Mouse (Mus musculus) stomach, embryonic 15.5 days (tissue): ENCODE results near the gene Pde4d. TPM values are rescaled to one million over a fixed set of nuclear protein-coding genes. Genes with fewer than 3 reads are reported as not detected.

Experiments
- ATAC-seq: fragments of 200-750 bp; cut with Nextera tagmentation; 2 replicates; pipeline ENCODE4 v1.8.0; 2017; ENCODE audit warnings: low read depth, moderate number of reproducible peaks, moderate TSS enrichment; ENCODE audit not compliant: insufficient read depth, low FRiP score
- H3K27ac ChIP-seq: fragments of 300-500 bp; sonication (generic); 2 replicates; pipeline ENCODE4 v1.5.1; 2015; ENCODE audit warnings: mild to moderate bottlenecking, inconsistent platforms
- H3K27me3 ChIP-seq: fragments of 300-500 bp; sonication (generic); replicated peaks from 2 replicates; pipeline ENCODE4 v1.6.1; 2015; ENCODE audit warnings: inconsistent platforms
- H3K36me3 ChIP-seq: fragments of 300-500 bp; sonication (generic); 2 replicates; pipeline ENCODE4 v1.6.1; 2015; ENCODE audit warnings: inconsistent platforms
- H3K4me1 ChIP-seq: fragments of 300-500 bp; sonication (generic); 2 replicates; pipeline ENCODE4 v1.6.1; 2015; ENCODE audit warnings: inconsistent platforms
- H3K4me2 ChIP-seq: fragments of 300-500 bp; sonication (generic); 2 replicates; pipeline ENCODE4 v1.6.1; 2015; ENCODE audit warnings: mild to moderate bottlenecking, inconsistent platforms
- H3K4me3 ChIP-seq: fragments of 300-500 bp; sonication (generic); replicated peaks from 2 replicates; pipeline ENCODE4 v1.5.1; 2015; ENCODE audit warnings: inconsistent platforms
- H3K9ac ChIP-seq: fragments of 300-500 bp; sonication (generic); 2 replicates; pipeline ENCODE4 v1.6.1; 2015; ENCODE audit warnings: inconsistent platforms
- H3K9me3 ChIP-seq: fragments of 300-500 bp; sonication (generic); 2 replicates; pipeline ENCODE4 v1.6.1; 2016; ENCODE audit warnings: inconsistent platforms
- WGBS: fragments of 180-500 bp; shearing (Covaris S2); methylation state at CpG from one replicate; pipeline ENCODE4 v1.1.7; 2015; 5-methylcytosine and 5-hydroxymethylcytosine counted together
- polyA plus RNA-seq: library from polyadenylated mRNA; unstranded; fragments of >200 nt; fragmentation: Nextera tagmentation; extraction: Ambion mirVana; gene quantifications from 2 replicates; pipeline ENCODE4 v1.2.1, GENCODE M21; 2015

The Pde4d gene
- polyA plus RNA-seq, 1 experiment from 2014 or later = 22.8 TPM

DNA sequence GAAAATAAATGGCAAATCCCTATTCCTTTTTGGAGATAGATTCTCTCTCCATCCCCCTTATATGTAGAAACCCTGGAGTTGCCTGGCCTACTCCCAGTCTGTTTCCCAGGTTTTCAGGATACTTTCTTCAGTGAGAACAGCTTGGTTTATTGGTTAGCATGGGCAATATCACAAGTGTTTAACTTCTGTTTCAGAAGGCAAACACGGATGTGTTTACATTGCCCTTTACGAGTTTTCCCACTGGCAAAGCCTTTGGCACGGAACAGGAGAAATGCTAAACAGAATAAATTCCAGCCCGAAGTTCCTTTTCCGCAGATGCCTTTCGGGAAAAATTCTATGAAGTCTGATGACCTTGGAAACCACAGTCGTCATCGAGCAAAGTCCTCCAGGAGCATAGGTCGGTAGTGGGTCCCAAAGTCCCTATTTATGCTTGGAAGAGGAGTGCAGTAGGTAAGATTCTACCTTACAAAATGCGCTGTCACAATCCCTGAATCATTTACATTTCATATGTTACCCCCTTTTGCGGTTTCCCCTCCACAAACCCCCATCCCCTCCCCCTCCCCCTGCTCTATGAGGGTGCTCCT, 1.3 kb upstream of the Pde4d start:
- no peaks in the 10 kb centered on the region for H3K4me1 ChIP-seq
- H3K36me3 ChIP-seq = no peaks in the 10 kb centered on the region
- no peaks in the 10 kb centered on the region for H3K9me3 ChIP-seq
- H3K27ac ChIP-seq = peak overlapping the region; percentile 23; the same call in 1 of the 2 replicates
- H3K4me3 ChIP-seq = no peak overlapping the region
- no peaks in the 10 kb centered on the region for H3K27me3 ChIP-seq
- WGBS = 45% methylated on average over 11 of the region's 11 CpGs
- ATAC-seq = peak; percentile 50; the same call in 1 of the 2 replicates
- H3K4me2 ChIP-seq = no peak overlapping the region
- H3K9ac ChIP-seq = no peak overlapping the region

DNA sequence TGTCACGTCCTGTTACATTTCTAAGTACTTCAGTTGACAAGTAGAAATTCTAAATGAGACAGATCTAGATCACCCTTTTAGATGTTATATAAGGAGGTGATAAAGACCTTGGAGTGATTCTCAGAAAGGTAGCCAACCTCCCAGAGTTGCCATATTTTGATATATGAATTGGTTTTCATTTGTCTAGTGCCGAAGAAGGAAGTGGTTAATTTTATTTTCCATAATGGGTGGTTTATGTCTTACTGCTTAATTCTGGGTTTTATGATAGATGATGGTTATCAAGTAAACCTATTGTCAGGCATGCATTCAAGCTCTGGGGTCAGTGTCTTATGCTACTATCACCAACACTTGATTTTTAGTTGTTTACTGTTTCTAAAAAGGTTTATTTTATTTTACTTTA, 1.4 kb downstream of the Pde4d start:
- Histone ChIP-seq H3K4me3 (no peak overlapping the region), H3K36me3 (no peaks in the 10 kb centered on the region), H3K9me3 (no peaks in the 10 kb centered on the region), H3K4me2 (no peak overlapping the region), H3K27me3 (no peaks in the 10 kb centered on the region), H3K9ac (no peak overlapping the region), H3K4me1 (no peaks in the 10 kb centered on the region), H3K27ac (no peak overlapping the region)
- WGBS = 78% methylated on average over 2 of the region's 2 CpGs
- ATAC-seq = no peak

DNA sequence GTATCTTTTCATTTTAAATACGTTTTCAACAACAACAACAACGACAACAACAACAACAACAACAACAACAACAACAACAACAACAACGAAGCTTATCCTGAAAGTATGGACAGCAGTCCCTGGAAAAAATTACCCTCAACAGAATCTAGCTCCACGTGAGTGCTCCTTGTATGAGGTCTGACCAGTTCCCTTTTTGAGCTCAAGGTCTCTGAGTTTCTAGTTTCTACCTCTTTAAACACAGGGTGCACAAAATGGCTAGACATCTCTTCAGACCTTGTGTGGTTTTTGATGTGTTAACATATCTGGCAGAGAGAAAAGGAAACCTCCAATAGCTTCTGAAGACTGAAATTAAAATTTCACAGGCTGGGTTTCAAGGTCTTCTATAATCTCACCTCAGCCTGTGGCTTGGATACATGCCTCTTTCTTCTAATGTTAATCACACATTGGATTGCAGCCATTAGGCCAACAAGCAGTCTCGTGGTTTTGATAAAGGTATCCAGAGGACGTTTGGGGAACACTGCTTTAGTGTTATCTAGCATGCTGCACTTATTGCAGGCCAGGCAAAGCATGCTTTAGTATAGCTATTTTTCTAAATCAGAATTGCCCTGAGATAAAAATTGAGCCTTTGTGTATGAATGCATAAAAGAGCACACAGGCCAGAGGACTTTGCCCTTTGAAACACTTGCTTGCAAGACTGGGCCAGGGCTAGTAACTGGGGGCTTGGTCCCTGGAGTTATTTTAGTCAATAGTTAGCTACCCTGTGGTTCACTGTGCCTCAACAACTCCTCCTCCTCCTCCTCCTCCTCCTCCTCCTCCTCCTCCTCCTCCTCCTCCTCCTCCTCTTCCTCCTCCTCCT, 3.5 kb downstream of the Pde4d start:
- no peak overlapping the region for H3K9ac ChIP-seq
- no peak overlapping the region for H3K4me2 ChIP-seq
- H3K4me3 ChIP-seq = no peak overlapping the region
- no peaks in the 10 kb centered on the region for H3K9me3 ChIP-seq
- peak overlapping the region; percentile 51; the same call in 1 of the 2 replicates for H3K27ac ChIP-seq
- H3K27me3 ChIP-seq = no peaks in the 10 kb centered on the region
- ATAC-seq = peak; percentile 82
- H3K36me3 ChIP-seq = no peaks in the 10 kb centered on the region
- WGBS = 59% methylated on average over 6 of the region's 6 CpGs
- H3K4me1 ChIP-seq = no peaks in the 10 kb centered on the region

DNA sequence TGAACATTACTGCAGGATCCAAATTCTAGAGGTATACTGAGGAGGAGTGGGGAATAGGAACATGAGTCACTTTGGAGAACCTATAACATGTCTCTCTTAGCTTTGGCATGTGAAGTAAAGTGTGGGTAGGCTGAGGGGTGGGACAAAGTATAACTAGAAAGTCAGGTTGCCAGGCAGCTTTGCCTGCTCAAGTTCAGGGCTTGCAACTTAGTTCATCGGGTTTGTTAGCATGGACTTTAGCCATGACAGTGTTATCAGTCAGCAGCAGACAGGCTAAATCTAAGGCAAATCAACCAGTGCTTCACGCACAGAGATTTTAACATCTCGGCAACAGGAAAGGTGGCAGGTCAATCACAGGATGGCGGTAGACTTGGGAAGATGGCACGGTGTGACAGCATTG, 12.8 kb downstream of the Pde4d start:
- Histone ChIP-seq H3K9me3 (no peaks in the 10 kb centered on the region), H3K4me1 (no peaks in the 10 kb centered on the region), H3K27ac (no peak overlapping the region), H3K27me3 (no peaks in the 10 kb centered on the region), H3K4me3 (no peak overlapping the region), H3K4me2 (no peak overlapping the region), H3K36me3 (no peaks in the 10 kb centered on the region), H3K9ac (no peak overlapping the region)
- WGBS = 79% methylated on average over 5 of the region's 5 CpGs
- no peak for ATAC-seq

DNA sequence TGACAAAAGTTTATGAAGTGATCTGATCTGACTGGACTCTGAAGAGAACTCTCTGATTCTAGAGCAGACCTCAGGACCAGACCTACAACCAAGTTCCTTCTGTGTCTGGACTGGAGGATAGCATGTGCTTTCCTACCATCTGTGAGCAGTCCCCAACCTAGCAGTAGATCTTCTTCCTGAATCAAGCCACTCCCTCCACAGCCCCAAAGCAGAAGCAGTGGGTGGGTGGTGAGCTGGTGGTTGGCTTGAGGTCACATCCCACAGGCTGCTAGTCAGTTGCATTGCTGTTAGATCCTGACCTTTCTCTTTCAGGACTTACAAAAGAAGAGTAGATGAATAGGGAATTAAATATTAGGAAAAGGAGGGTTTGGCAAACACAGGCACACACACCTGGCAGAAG, 16.0 kb downstream of the Pde4d start:
- no peaks in the 10 kb centered on the region for H3K27me3 ChIP-seq
- no peaks in the 10 kb centered on the region for H3K4me1 ChIP-seq
- H3K36me3 ChIP-seq = no peaks in the 10 kb centered on the region
- no peak overlapping the region for H3K9ac ChIP-seq
- H3K4me3 ChIP-seq = no peak overlapping the region
- no peak overlapping the region for H3K4me2 ChIP-seq
- no peaks in the 10 kb centered on the region for H3K9me3 ChIP-seq
- no peak for ATAC-seq
- no peak overlapping the region for H3K27ac ChIP-seq

DNA sequence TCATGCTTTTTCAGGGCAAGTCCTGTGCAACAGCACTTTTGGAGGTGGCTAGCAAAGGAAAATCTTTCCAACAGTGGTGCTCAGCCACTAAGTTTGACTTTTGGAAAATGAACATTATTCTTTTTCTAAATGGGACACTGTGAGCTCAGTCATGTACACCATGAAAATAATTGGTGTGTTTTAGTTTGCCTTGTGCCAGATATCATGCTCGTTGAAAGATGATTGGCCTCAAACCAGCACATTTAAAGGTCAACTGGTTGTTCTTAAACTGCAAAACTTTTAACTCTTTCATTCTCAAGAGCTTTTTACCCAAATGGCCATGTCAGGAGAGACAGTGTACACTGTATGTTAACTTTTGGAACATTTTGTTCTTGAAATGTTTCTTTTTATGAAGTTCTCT, 17.3 kb downstream of the Pde4d start:
- H3K36me3 ChIP-seq = no peaks in the 10 kb centered on the region
- WGBS = 20% methylated on average over 1 of the region's 1 CpGs

DNA sequence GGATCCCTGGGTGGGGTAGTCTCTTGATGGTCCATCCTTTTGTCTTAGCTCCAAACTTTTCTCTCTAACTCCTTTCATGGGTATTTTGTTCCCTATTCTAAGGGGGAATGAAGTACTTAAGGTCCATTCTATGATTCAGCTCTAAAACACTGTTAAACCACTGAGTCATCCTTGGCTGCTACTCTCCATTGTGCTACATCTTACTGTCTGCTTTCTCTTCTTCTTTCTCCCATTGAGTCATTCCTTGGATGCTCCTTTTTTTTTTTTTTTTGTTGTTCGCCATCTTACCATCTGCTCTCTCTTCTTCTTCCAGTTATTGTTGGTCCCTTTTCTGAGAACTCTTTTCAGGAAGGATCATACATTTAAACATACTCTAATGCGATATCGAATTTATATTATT, 30.7 kb downstream of the Pde4d start:
- H3K27ac ChIP-seq = no peak overlapping the region
- H3K4me3 ChIP-seq = no peak overlapping the region
- H3K9ac ChIP-seq = no peak overlapping the region
- ATAC-seq = no peak
- no peaks in the 10 kb centered on the region for H3K9me3 ChIP-seq
- no peaks in the 10 kb centered on the region for H3K4me1 ChIP-seq
- 89% methylated on average over 3 of the region's 3 CpGs for WGBS
- H3K36me3 ChIP-seq = no peaks in the 10 kb centered on the region
- no peaks in the 10 kb centered on the region for H3K27me3 ChIP-seq
- no peak overlapping the region for H3K4me2 ChIP-seq

More for the DNA sequence above, 17.3 kb downstream of the Pde4d start:
- no peaks in the 10 kb centered on the region for H3K4me1 ChIP-seq
- ATAC-seq = no peak
- no peaks in the 10 kb centered on the region for H3K27me3 ChIP-seq
- H3K4me3 ChIP-seq = no peak overlapping the region
- H3K4me2 ChIP-seq = no peak overlapping the region
- H3K9ac ChIP-seq = no peak overlapping the region
- H3K27ac ChIP-seq = no peak overlapping the region
- no peaks in the 10 kb centered on the region for H3K9me3 ChIP-seq

DNA sequence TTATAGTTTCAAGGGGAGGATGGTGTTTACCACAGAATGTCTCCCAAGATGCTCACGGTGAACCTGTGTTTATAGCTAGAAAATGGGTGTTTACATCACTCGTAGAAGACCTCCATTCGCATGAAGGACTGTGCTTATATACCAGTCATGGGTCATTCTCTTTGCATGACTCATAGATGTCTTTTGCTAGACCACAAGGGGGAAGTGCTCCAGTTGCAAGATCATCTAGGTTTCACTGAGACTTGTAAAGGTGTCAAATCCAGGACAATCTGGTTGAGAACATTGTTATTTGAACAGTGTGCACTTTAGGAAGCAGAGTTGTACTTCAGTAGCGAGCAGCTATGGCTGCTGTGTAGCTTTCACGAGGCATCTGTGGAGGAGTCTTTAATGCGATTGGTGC, 35.3 kb downstream of the Pde4d start:
- H3K27me3 ChIP-seq = no peaks in the 10 kb centered on the region
- no peaks in the 10 kb centered on the region for H3K4me1 ChIP-seq
- 67% methylated on average over 6 of the region's 6 CpGs for WGBS
- H3K9me3 ChIP-seq = no peaks in the 10 kb centered on the region
- ATAC-seq = no peak
- no peaks in the 10 kb centered on the region for H3K36me3 ChIP-seq
- H3K4me3 ChIP-seq = no peak overlapping the region
- H3K27ac ChIP-seq = no peak overlapping the region
- H3K4me2 ChIP-seq = no peak overlapping the region
- no peak overlapping the region for H3K9ac ChIP-seq

DNA sequence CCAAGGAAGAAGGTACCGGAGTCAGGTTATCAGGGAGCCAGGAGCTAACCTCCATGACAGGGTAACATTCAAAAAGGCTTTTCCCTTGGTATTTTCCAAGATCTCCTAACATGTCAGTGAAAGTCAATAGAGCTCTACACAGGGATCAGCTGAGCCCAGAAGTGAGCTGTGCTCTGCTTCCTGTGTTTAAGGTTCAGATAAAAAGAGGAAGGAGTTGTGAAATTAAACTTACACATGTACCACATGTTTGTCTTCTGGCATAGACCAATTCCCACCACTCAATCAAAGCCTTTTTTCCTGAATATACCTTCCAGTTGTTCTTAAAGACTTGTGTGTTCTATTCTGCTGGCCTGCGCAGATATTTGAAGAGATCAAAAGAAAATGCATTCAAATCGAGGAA, 37.3 kb downstream of the Pde4d start:
- Histone ChIP-seq H3K36me3 (no peaks in the 10 kb centered on the region), H3K4me3 (no peak overlapping the region), H3K27me3 (no peaks in the 10 kb centered on the region), H3K4me2 (no peak overlapping the region), H3K9me3 (no peaks in the 10 kb centered on the region), H3K9ac (no peak overlapping the region), H3K27ac (no peak overlapping the region), H3K4me1 (no peaks in the 10 kb centered on the region)
- 87% methylated on average over 3 of the region's 3 CpGs for WGBS
- ATAC-seq = no peak

DNA sequence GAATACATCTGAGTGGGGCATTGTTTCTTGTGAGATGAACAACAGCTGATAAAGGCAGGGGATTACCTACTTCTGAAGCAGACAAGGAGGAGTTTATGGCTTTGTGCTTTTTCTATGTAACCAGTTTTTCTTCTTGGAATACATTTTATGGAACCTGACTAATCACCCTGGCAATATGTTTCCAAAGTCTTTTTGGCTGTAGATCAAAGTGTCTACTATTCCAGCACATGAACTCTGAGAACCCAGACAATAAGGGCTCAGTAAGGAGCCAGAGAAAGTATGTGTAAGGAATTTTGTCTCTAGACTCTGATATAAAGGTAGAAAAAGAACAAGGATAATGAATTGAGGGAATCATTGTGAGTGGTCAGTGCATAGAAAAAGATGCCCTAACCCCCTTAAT, 40.1 kb downstream of the Pde4d start:
- Histone ChIP-seq H3K27ac (no peak overlapping the region), H3K4me2 (no peak overlapping the region), H3K4me1 (no peaks in the 10 kb centered on the region), H3K36me3 (no peaks in the 10 kb centered on the region), H3K27me3 (no peaks in the 10 kb centered on the region), H3K4me3 (no peak overlapping the region), H3K9me3 (no peaks in the 10 kb centered on the region), H3K9ac (no peak overlapping the region)
- ATAC-seq = no peak

DNA sequence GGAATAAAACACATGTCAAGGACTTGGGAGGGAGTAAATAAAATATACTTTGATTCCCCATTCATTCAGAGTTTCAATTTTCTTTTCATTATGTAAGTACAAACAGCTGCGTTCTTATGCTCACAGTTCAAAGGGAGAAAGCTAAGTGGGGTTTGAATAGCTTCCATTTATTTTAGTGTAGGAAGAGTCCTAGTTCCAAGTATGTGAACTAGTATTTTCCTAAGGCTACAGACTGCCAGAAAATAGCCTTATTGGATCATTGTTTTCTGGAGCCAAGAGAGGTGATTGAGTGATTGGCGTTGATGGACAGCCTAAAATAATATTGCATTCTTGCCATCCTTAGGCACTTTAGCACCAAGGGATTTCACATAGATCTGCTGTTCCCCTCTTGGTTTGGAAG, 41.1 kb downstream of the Pde4d start:
- no peaks in the 10 kb centered on the region for H3K27me3 ChIP-seq
- no peaks in the 10 kb centered on the region for H3K9me3 ChIP-seq
- H3K4me2 ChIP-seq = no peak overlapping the region
- ATAC-seq = no peak
- H3K9ac ChIP-seq = no peak overlapping the region
- no peak overlapping the region for H3K4me3 ChIP-seq
- H3K4me1 ChIP-seq = no peaks in the 10 kb centered on the region
- no peaks in the 10 kb centered on the region for H3K36me3 ChIP-seq
- H3K27ac ChIP-seq = no peak overlapping the region
- WGBS = 84% methylated on average over 2 of the region's 2 CpGs

DNA sequence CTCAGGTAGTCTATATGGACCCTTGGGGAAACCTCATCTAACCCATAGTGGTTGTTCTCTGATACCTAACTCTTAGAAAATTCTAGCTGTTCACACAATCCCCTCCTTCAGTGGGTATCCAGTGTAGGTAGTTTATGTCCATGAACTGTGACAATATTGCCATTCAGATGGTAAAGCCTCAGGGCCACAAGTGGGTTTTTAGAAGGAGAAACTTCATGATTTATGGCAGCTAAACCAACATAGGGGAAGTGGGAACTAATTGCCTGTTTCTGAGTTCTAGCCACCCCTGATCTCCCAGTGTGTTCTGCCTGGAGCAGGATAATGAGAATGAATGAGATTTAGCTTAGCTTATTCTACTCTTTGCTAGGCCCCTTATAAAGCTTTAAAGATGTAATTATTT, 43.1 kb downstream of the Pde4d start:
- no peak for ATAC-seq
- no peak overlapping the region for H3K9ac ChIP-seq
- no peak overlapping the region for H3K4me3 ChIP-seq
- no peak overlapping the region for H3K27ac ChIP-seq
- H3K4me1 ChIP-seq = no peaks in the 10 kb centered on the region
- no peaks in the 10 kb centered on the region for H3K27me3 ChIP-seq
- H3K4me2 ChIP-seq = no peak overlapping the region
- no peaks in the 10 kb centered on the region for H3K36me3 ChIP-seq
- no peaks in the 10 kb centered on the region for H3K9me3 ChIP-seq
